Mouse (Mus musculus) T-helper 17 cell (primary cell): Measurements from ENCODE around the gene Fzd1.

Experiments
- in situ Hi-C, 2 experiments: fragments of 300-600 bp; cut with MboI, MseI; formaldehyde crosslinking; loops; 1 replicate in 1 of 2; 2 replicates in 1 of 2; pipeline ENCODE4 v1.15.1; 2025; ENCODE audit warnings: high pct_unique_total_duplicates in 2 of 2

The Fzd1 gene

GRCm38 (mm10) chr5:4753161-4753560, 4.7 kb downstream of the Fzd1 start:
- in situ Hi-C loops = no loop called here

GRCm38 (mm10) chr5:4742722-4743121, 15.1 kb downstream of the Fzd1 start:
- in situ Hi-C loops = no loop called here

GRCm38 (mm10) chr5:4737013-4737412, 20.8 kb downstream of the Fzd1 start:
- in situ Hi-C loops = no loop called here

GRCm38 (mm10) chr5:4735461-4735860, 22.4 kb downstream of the Fzd1 start:
- in situ Hi-C loops = no loop called here

- in situ Hi-C loops = no loop called here
Measured at GRCm38 (mm10) chr5:4733239-4733638, 24.6 kb downstream of the Fzd1 start.

GRCm38 (mm10) chr5:4732241-4733229, 25.3 kb downstream of the Fzd1 start:
- in situ Hi-C loops = no loop called here

- in situ Hi-C loops = no loop called here
Measured at GRCm38 (mm10) chr5:4731743-4732215, 26.1 kb downstream of the Fzd1 start.

- in situ Hi-C loops = no loop called here
Measured at GRCm38 (mm10) chr5:4731064-4731463, 26.8 kb downstream of the Fzd1 start.
